Mouse (Mus musculus): Measurements from ENCODE around the gene Adam10.

- TF ChIP-seq CTCF (IDR thresholded peaks at IDR 0.05; ENCODE audit: low read depth) (no peak), EP300 (IDR thresholded peaks at IDR 0.05; ENCODE audit: low read depth) (no peak)
Observed at GRCm38 (mm10) chr9:70671278-70671677, 7.5 kb upstream of the Adam10 start.

All from liver, embryonic 14.5 days (tissue).